Mouse (Mus musculus): Measurements from ENCODE around the gene Pla2g4e. TPM values are rescaled to one million over a fixed set of nuclear protein-coding genes. Genes with fewer than 3 reads are reported as not detected.
A peak's percentile ranks its signal among the peaks of the same experiment; 100 is the strongest.

Pla2g4e gene
- polyA plus RNA-seq, 1 experiment, result not detected

DNA sequence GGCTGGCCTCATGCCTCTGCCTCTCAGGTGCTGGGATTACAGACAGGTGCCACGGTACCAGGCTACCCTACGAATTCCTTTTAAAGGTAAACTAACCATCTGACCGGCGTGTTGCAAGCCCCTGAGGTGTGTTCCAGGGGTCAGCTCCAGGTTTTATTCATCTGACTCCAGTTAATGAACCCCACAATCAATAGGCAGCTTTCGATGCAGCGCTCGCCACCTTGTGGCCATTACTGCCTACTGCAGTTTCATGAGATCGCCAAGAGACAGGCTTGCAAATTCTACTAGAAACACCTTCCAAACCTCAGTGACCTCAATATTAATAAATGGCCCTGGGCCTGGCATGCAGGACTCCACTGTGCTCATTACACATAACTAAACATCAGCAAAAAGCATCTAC lies 34.8 kb upstream of the Pla2g4e start:
- no peak overlapping the region for H3K4me3 ChIP-seq (replicated peaks)
- H3K36me3 ChIP-seq (ENCODE audit: control insufficient read depth), result no peaks in the 10 kb centered on the region
- H3K9me3 ChIP-seq (ENCODE audit: control insufficient read depth, low read length), result no peaks in the 10 kb centered on the region
- no peak for TF ChIP-seq GATA1 (IDR thresholded peaks at IDR 0.05; ENCODE audit: low read length)
- no peak for TF ChIP-seq TAL1 (IDR thresholded peaks at IDR 0.05; ENCODE audit: low read length)
- H3K4me1 ChIP-seq (ENCODE audit: control insufficient read depth), result no peaks in the 10 kb centered on the region
- no peaks in the 10 kb centered on the region for H3K27me3 ChIP-seq (ENCODE audit: control insufficient read depth)

DNA sequence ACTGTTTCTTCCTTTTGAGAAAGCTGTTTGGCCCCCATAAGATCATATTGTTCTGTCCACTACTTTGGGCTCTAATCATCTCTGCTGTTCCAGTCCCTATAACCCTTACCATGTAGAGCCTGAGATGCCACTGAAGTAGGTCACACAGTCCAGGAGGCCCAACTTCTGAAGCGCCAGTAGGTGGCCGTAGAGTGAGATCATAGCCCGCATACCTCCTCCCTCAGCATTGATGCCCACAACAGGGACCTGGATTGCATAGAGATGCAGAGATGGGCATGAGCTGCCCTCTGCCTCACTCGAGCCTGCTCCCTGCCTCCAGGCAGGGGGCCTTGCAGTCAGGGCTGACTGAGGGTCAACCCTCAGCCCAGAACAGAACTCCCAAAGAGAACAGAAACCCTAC lies 31.8 kb upstream of the Pla2g4e start:
- TF ChIP-seq TAL1 (IDR thresholded peaks at IDR 0.05; ENCODE audit: low read length) (no peak), GATA1 (IDR thresholded peaks at IDR 0.05; ENCODE audit: low read length) (no peak)
- Histone ChIP-seq H3K4me1 (ENCODE audit: control insufficient read depth) (no peaks in the 10 kb centered on the region), H3K36me3 (ENCODE audit: control insufficient read depth) (no peaks in the 10 kb centered on the region), H3K9me3 (ENCODE audit: control insufficient read depth, low read length) (no peaks in the 10 kb centered on the region), H3K4me3 (replicated peaks) (no peak overlapping the region), H3K27me3 (ENCODE audit: control insufficient read depth) (no peaks in the 10 kb centered on the region)

DNA sequence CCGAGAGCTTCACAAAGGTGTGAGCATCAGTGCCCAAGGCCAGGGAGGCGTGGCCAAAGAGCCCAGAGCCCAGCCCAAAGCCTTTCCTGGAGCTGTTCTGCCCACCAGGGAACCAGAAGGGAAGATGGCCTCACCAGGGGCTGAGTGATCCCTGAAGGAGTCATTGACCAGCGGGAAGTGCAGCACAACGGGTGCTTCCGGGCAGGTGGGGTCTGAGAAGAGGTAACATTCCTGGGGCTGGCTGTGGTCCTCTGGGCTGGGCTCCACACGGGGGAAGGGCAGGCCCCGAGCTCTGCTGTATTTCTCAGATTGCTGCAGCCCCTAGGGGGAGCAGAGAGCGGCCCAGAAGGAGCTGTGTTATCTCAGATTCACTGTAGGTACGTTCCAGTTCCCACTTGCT lies 23.5 kb upstream of the Pla2g4e start:
- Histone ChIP-seq H3K4me3 (replicated peaks) (no peak overlapping the region), H3K27me3 (ENCODE audit: control insufficient read depth) (peaks cover 10% of the 10 kb centered on the region), H3K36me3 (ENCODE audit: control insufficient read depth) (no peaks in the 10 kb centered on the region), H3K4me1 (ENCODE audit: control insufficient read depth) (no peaks in the 10 kb centered on the region; the same call in 1 of the 2 replicates), H3K9me3 (ENCODE audit: control insufficient read depth, low read length) (no peaks in the 10 kb centered on the region)
- TF ChIP-seq TAL1 (IDR thresholded peaks at IDR 0.05; ENCODE audit: low read length) (no peak), GATA1 (IDR thresholded peaks at IDR 0.05; ENCODE audit: low read length) (no peak)

DNA sequence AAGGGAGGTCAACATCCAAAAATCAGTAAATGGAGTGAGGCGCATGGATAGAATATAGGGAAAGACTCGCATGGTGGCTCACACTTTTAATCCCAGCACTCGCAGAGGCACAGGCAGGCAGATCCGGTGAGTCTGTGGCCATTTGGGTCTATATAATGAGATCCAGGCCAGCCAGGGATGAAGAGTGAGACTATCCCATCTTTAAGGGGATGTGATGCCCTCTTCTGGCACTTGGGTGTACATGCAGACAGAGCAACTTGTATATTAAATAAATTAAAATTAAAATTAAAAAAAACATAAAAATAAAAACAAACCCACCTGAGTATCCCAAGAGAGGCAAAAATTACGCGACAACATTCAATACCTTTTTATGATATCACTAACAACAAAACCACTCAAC lies 20.4 kb upstream of the Pla2g4e start:
- no peak for TF ChIP-seq GATA1 (IDR thresholded peaks at IDR 0.05; ENCODE audit: low read length)
- TF ChIP-seq TAL1 (IDR thresholded peaks at IDR 0.05; ENCODE audit: low read length), result no peak
- no peak overlapping the region for H3K4me3 ChIP-seq (replicated peaks)
- no peaks in the 10 kb centered on the region for H3K36me3 ChIP-seq (ENCODE audit: control insufficient read depth)
- H3K4me1 ChIP-seq (ENCODE audit: control insufficient read depth), result no peaks in the 10 kb centered on the region; the same call in 1 of the 2 replicates
- no peaks in the 10 kb centered on the region for H3K9me3 ChIP-seq (ENCODE audit: control insufficient read depth, low read length)
- peaks cover 10% of the 10 kb centered on the region for H3K27me3 ChIP-seq (ENCODE audit: control insufficient read depth)

DNA sequence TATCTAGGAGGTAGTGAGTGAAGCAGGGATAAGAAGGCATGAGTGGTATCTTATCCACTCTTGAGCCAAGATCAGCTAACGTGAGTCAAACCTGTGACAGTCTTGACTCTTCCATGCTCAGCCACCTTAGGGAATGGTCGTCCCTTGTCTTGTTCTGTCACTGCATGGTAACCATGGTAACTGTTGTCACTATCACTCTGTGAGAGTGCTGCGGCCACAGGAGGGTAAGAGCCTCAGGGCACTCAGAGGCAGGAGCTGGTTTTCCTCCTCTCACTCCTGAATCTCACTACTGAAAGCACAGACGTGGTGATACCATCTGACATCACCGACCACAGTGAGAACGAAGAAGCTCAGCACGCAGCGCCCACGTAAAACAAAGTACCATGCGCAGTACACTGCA lies 19.7 kb upstream of the Pla2g4e start:
- Histone ChIP-seq H3K27me3 (ENCODE audit: control insufficient read depth) (peaks cover 10% of the 10 kb centered on the region), H3K9me3 (ENCODE audit: control insufficient read depth, low read length) (no peaks in the 10 kb centered on the region), H3K4me3 (replicated peaks) (no peak overlapping the region), H3K4me1 (ENCODE audit: control insufficient read depth) (no peaks in the 10 kb centered on the region; the same call in 1 of the 2 replicates), H3K36me3 (ENCODE audit: control insufficient read depth) (no peaks in the 10 kb centered on the region)
- TF ChIP-seq GATA1 (IDR thresholded peaks at IDR 0.05; ENCODE audit: low read length) (no peak), TAL1 (IDR thresholded peaks at IDR 0.05; ENCODE audit: low read length) (no peak)

DNA sequence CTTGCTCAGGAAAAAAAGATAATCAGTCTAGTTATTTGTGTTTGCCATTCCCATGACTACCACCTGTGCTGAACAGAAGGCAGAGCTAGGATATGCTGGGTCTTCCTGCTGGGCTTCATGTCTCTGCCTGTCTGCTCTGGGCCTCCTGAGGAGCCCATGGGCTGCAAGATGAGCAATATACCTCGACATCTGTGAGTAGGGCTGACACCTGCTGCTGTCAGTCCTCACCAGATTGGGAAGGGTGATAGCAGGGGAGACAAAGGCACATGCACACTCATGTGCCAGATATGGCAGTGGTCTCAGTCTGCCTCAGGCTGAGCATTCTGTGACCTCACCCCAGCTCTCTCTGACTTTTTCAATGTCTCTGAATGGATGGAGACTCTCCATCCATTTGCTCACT lies 17.7 kb upstream of the Pla2g4e start:
- no peaks in the 10 kb centered on the region for H3K27me3 ChIP-seq (ENCODE audit: control insufficient read depth)
- no peaks in the 10 kb centered on the region for H3K36me3 ChIP-seq (ENCODE audit: control insufficient read depth)
- H3K4me1 ChIP-seq (ENCODE audit: control insufficient read depth), result no peaks in the 10 kb centered on the region
- no peak for TF ChIP-seq TAL1 (IDR thresholded peaks at IDR 0.05; ENCODE audit: low read length)
- TF ChIP-seq GATA1 (IDR thresholded peaks at IDR 0.05; ENCODE audit: low read length), result peak; percentile 3; the same call in 1 of the 2 replicates
- no peak overlapping the region for H3K4me3 ChIP-seq (replicated peaks)
- no peaks in the 10 kb centered on the region for H3K9me3 ChIP-seq (ENCODE audit: control insufficient read depth, low read length)

DNA sequence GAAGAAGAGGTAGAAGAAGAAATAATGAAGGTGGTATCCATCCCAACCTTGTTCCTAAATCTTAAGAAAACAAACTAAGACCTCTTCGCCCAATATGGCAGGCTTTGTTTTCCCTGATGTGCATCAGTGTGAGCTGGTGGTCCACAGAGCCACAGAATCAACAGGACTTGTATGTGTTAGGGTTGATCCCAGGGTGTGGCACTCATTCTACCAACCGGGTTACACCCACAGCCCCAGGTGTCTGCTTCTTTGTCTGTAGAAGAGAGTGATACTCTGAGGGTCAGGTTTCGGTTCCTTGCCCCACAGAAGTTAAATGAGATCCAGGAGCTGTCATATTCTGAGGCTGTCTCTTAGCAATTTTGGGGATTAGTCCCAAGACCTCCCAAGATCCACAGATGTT lies 16.2 kb upstream of the Pla2g4e start:
- no peaks in the 10 kb centered on the region for H3K4me1 ChIP-seq (ENCODE audit: control insufficient read depth)
- no peaks in the 10 kb centered on the region for H3K27me3 ChIP-seq (ENCODE audit: control insufficient read depth)
- H3K9me3 ChIP-seq (ENCODE audit: control insufficient read depth, low read length), result peaks cover 9% of the 10 kb centered on the region
- H3K36me3 ChIP-seq (ENCODE audit: control insufficient read depth), result no peaks in the 10 kb centered on the region
- no peak overlapping the region for H3K4me3 ChIP-seq (replicated peaks)
- TF ChIP-seq GATA1 (IDR thresholded peaks at IDR 0.05; ENCODE audit: low read length) (no peak), TAL1 (IDR thresholded peaks at IDR 0.05; ENCODE audit: low read length) (no peak)

DNA sequence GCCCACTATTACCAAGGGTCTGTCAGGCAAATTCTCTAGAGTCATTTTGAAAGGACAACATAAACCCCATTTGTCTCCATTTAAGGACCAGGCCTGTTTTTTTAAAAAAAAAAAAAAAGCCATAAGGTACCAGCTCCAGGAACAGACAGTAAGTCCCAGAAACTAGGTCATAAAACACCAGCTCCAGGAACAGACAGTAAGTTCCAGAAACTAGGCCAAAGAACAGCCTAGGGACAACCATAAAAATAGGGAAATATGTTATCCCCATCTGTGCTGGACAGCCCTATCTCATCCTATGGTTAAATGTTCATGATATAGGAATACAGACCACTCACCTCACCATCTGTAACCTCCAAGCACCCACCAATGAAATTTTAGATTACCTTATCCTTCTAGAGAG lies 11.1 kb upstream of the Pla2g4e start:
- Histone ChIP-seq H3K27me3 (ENCODE audit: control insufficient read depth) (no peaks in the 10 kb centered on the region), H3K4me3 (replicated peaks) (no peak overlapping the region), H3K9me3 (ENCODE audit: control insufficient read depth, low read length) (peaks cover 9% of the 10 kb centered on the region), H3K4me1 (ENCODE audit: control insufficient read depth) (no peaks in the 10 kb centered on the region), H3K36me3 (ENCODE audit: control insufficient read depth) (no peaks in the 10 kb centered on the region)
- TF ChIP-seq GATA1 (IDR thresholded peaks at IDR 0.05; ENCODE audit: low read length), result no peak
- no peak for TF ChIP-seq TAL1 (IDR thresholded peaks at IDR 0.05; ENCODE audit: low read length)

DNA sequence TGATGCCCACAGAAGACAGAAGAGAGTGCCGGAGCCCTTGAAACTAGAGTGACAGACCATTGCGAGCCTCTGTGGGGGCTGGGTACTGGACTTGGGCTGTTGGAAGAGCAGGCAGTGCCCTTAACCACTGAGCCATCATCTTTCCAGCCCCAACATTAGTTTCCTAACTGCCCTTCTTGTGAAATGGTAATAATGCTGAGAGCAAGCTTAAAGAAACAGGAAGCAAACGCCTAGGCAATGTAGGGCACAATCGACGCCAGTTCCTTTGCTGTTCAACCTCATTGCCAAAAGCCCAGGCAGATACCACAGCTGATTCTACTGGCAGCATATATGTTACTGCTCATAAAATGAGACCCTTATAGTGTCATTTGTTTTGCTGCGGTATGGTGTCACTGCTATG lies 7.5 kb upstream of the Pla2g4e start:
- Histone ChIP-seq H3K4me1 (ENCODE audit: control insufficient read depth) (no peaks in the 10 kb centered on the region), H3K4me3 (replicated peaks) (no peak overlapping the region)
- TF ChIP-seq TAL1 (IDR thresholded peaks at IDR 0.05; ENCODE audit: low read length) (no peak), GATA1 (IDR thresholded peaks at IDR 0.05; ENCODE audit: low read length) (no peak)

DNA sequence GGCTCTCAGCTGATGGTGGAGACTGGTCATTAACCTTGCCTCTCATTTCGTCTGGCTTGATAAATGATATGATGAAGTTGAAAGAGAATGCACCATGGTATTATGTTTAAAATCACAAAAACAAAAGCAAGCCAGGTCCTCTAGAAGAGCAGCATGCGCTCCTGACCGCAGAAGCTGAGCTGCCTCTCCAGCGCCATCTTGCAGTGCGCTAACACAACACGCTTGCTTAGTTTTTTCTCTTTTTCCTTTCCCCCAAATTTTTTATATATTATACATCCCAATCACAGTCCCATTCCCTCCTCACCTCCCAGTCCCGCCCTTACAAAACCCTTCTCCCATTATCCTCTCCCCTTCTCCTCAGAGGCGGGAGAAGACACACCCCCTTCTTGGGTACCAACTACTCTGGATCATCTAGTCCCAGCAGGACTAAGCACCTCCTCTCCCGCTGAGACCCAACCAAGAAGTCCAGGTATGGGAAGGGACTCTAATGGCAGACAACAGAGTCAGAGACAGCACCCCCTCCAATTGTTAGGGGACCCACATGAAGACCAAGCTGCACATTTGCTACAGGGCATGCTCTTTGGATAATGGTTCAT lies 384 bp upstream of the Pla2g4e start:
- Histone ChIP-seq H3K9me3 (ENCODE audit: control insufficient read depth, low read length) (no peaks in the 10 kb centered on the region), H3K27me3 (ENCODE audit: control insufficient read depth) (peaks cover 23% of the 10 kb centered on the region), H3K4me1 (ENCODE audit: control insufficient read depth) (no peaks in the 10 kb centered on the region), H3K4me3 (replicated peaks) (no peak overlapping the region), H3K36me3 (ENCODE audit: control insufficient read depth) (no peaks in the 10 kb centered on the region)
- TF ChIP-seq GATA1 (IDR thresholded peaks at IDR 0.05; ENCODE audit: low read length) (no peak), TAL1 (IDR thresholded peaks at IDR 0.05; ENCODE audit: low read length) (no peak)

More for the DNA sequence above, 7.5 kb upstream of the Pla2g4e start:
- Histone ChIP-seq H3K36me3 (ENCODE audit: control insufficient read depth) (no peaks in the 10 kb centered on the region), H3K27me3 (ENCODE audit: control insufficient read depth) (no peaks in the 10 kb centered on the region), H3K9me3 (ENCODE audit: control insufficient read depth, low read length) (peaks cover 9% of the 10 kb centered on the region)

Data from erythroblast, embryonic 14.5 days (primary cell).